Mouse (Mus musculus): Measurements from ENCODE around the gene Tlx2. TPM values are rescaled to one million over a fixed set of nuclear protein-coding genes. Genes with fewer than 3 reads are reported as not detected.
A peak's percentile ranks its signal among the peaks of the same experiment; 100 is the strongest.

Tlx2 gene
- polyA plus RNA-seq, 1 experiment from 2014 or later: not detected

DNA sequence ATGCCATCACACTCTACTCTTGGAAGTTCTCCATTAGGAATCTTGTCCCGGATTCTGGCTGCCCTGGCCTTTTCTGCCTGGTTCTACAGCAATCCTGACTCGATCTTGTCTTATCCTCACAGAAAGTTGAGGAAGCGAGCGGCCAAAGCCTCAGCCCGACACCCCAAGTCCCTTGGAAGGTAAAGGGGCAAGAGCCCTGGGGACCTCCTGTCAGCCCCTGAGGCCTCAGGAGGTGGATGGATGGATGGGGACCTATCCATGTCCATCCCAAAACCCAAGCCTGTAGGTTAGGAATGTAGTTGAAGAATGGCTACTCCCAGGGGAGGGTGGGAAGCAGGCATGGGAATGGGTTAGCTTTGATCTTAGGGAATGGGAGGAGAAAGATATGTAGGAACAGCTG is 26.1 kb downstream of the Tlx2 start:
- Histone ChIP-seq H3K27ac (ENCODE audit: low read depth) (no peak overlapping the region), H3K4me3 (ENCODE audit: low read depth, low read length) (no peak overlapping the region), H3K9ac (replicated peaks) (no peak overlapping the region), H3K9me3 (ENCODE audit: low read length) (no peaks in the 10 kb centered on the region), H3K4me2 (ENCODE audit: low read depth, low read length) (no peak overlapping the region), H3K36me3 (replicated peaks; ENCODE audit: insufficient read depth, low read length) (no peaks in the 10 kb centered on the region), H3K4me1 (ENCODE audit: insufficient read depth) (peaks cover 5% of the 10 kb centered on the region; the same call in 1 of the 2 replicates), H3K27me3 (ENCODE audit: insufficient read depth, low read length) (no peaks in the 10 kb centered on the region)
- ATAC-seq: no peak
- 80% methylated on average over 5 of the region's 5 CpGs for WGBS (ENCODE audit: insufficient replicate concordance)
- DNase-seq: no peak
- TF ChIP-seq EP300 (IDR thresholded peaks at IDR 0.05; ENCODE audit: low read depth): no peak
- no peak for TF ChIP-seq CTCF (IDR thresholded peaks at IDR 0.05; ENCODE audit: low read depth)

DNA sequence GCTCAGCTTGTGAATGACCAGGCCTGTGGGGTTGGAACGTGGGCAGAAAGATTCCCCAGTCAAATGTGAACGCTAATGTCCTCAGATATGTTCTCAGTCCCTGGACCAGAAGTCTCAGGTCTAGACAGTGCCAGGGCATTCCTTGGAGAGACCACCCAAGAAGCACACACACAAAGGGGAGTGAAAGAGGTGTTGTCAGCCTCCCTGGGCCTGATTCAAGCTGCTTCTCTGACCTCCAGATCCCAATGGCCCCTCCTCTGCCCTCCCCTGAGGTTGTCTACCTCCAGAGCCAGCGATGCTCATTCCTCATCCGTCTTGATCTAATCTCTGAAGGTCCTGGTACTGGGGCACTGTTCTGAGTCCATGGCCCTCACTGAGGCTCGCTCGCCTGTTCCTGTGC is 26.5 kb downstream of the Tlx2 start:
- H3K9ac ChIP-seq (replicated peaks): no peak overlapping the region
- WGBS (ENCODE audit: insufficient replicate concordance): 72% methylated on average over 6 of the region's 6 CpGs
- no peaks in the 10 kb centered on the region for H3K36me3 ChIP-seq (replicated peaks; ENCODE audit: insufficient read depth, low read length)
- no peak overlapping the region for H3K4me2 ChIP-seq (ENCODE audit: low read depth, low read length)
- no peak for DNase-seq
- peaks cover 9% of the 10 kb centered on the region for H3K4me1 ChIP-seq (ENCODE audit: insufficient read depth)
- H3K4me3 ChIP-seq (ENCODE audit: low read depth, low read length): no peak overlapping the region
- no peak for ATAC-seq
- H3K27me3 ChIP-seq (ENCODE audit: insufficient read depth, low read length): no peaks in the 10 kb centered on the region
- no peak for TF ChIP-seq CTCF (IDR thresholded peaks at IDR 0.05; ENCODE audit: low read depth)
- no peak for TF ChIP-seq EP300 (IDR thresholded peaks at IDR 0.05; ENCODE audit: low read depth)
- H3K27ac ChIP-seq (ENCODE audit: low read depth): no peak overlapping the region
- H3K9me3 ChIP-seq (ENCODE audit: low read length): no peaks in the 10 kb centered on the region

GRCm38 (mm10) chr6:83040601-83041000 is 29.5 kb downstream of the Tlx2 start:
- DNase-seq (no peak), ATAC-seq (no peak)
- Histone ChIP-seq H3K36me3 (replicated peaks; ENCODE audit: insufficient read depth, low read length) (no peaks in the 10 kb centered on the region), H3K9me3 (ENCODE audit: low read length) (no peaks in the 10 kb centered on the region), H3K27ac (ENCODE audit: low read depth) (no peak overlapping the region), H3K4me1 (ENCODE audit: insufficient read depth) (peaks cover 16% of the 10 kb centered on the region), H3K4me2 (ENCODE audit: low read depth, low read length) (no peak overlapping the region), H3K9ac (replicated peaks) (no peak overlapping the region), H3K27me3 (ENCODE audit: insufficient read depth, low read length) (no peaks in the 10 kb centered on the region), H3K4me3 (ENCODE audit: low read depth, low read length) (no peak overlapping the region)
- WGBS (ENCODE audit: insufficient replicate concordance): 80% methylated on average over 5 of the region's 5 CpGs
- TF ChIP-seq CTCF (IDR thresholded peaks at IDR 0.05; ENCODE audit: low read depth) (no peak), EP300 (IDR thresholded peaks at IDR 0.05; ENCODE audit: low read depth) (no peak)

- ATAC-seq (peak; percentile 99), DNase-seq (peak; percentile 96)
- peak overlapping the region; percentile 74 for H3K27ac ChIP-seq (ENCODE audit: low read depth)
- H3K4me2 ChIP-seq (ENCODE audit: low read depth, low read length): peak overlapping the region; percentile 65
- peak overlapping the region; percentile 21; the same call in 1 of the 2 replicates for H3K4me3 ChIP-seq (ENCODE audit: low read depth, low read length)
- H3K36me3 ChIP-seq (replicated peaks; ENCODE audit: insufficient read depth, low read length): no peaks in the 10 kb centered on the region
- WGBS (ENCODE audit: insufficient replicate concordance): 14% methylated on average over 24 of the region's 24 CpGs
- peak overlapping the region; percentile 10; the same call in 1 of the 2 replicates for H3K9ac ChIP-seq (replicated peaks)
- H3K27me3 ChIP-seq (ENCODE audit: insufficient read depth, low read length): peaks cover 7% of the 10 kb centered on the region; the same call in 1 of the 2 replicates
- peaks cover 21% of the 10 kb centered on the region for H3K4me1 ChIP-seq (ENCODE audit: insufficient read depth)
- no peak for TF ChIP-seq CTCF (IDR thresholded peaks at IDR 0.05; ENCODE audit: low read depth)
- TF ChIP-seq EP300 (IDR thresholded peaks at IDR 0.05; ENCODE audit: low read depth): peak; percentile 80; the same call in 1 of the 2 replicates
- H3K9me3 ChIP-seq (ENCODE audit: low read length): no peaks in the 10 kb centered on the region
Observed at GRCm38 (mm10) chr6:83038496-83039012, 31.5 kb downstream of the Tlx2 start.

DNA sequence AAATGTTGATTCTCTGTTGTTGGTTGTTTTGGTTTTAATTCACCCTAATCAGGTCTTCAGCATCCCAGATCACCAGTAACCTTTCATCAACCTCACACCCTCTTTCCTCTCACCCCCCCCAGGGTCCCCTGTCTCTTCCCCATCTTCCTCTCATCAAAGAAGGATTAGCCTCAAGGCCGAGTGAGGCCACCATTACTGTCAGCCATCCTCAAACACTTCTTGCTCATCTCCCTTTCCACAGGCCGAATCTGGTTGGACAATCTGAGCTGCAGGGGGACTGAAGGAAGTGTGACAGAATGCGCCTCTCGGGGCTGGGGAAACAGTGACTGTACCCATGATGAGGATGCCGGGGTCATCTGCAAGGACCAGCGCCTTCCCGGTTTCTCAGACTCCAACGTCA is 32.9 kb downstream of the Tlx2 start:
- DNase-seq (no peak), ATAC-seq (no peak)
- no peaks in the 10 kb centered on the region for H3K9me3 ChIP-seq (ENCODE audit: low read length)
- no peak overlapping the region for H3K4me3 ChIP-seq (ENCODE audit: low read depth, low read length)
- 83% methylated on average over 8 of the region's 8 CpGs for WGBS (ENCODE audit: insufficient replicate concordance)
- no peak for TF ChIP-seq EP300 (IDR thresholded peaks at IDR 0.05; ENCODE audit: low read depth)
- peaks cover 26% of the 10 kb centered on the region for H3K4me1 ChIP-seq (ENCODE audit: insufficient read depth)
- no peak overlapping the region for H3K9ac ChIP-seq (replicated peaks)
- H3K36me3 ChIP-seq (replicated peaks; ENCODE audit: insufficient read depth, low read length): no peaks in the 10 kb centered on the region
- no peak overlapping the region for H3K4me2 ChIP-seq (ENCODE audit: low read depth, low read length)
- H3K27me3 ChIP-seq (ENCODE audit: insufficient read depth, low read length): peaks cover 7% of the 10 kb centered on the region
- no peak overlapping the region for H3K27ac ChIP-seq (ENCODE audit: low read depth)

- H3K4me2 ChIP-seq (ENCODE audit: low read depth, low read length): peak overlapping the region; percentile 91
- H3K4me3 ChIP-seq (ENCODE audit: low read depth, low read length): peak overlapping the region; percentile 80; the same call in 1 of the 2 replicates
- 58% methylated on average over 5 of the region's 5 CpGs for WGBS (ENCODE audit: insufficient replicate concordance)
Observed at GRCm38 (mm10) chr6:83034463-83035055, 35.5 kb downstream of the Tlx2 start.

More at GRCm38 (mm10) chr6:83034463-83035055, 35.5 kb downstream of the Tlx2 start:
- peaks cover 16% of the 10 kb centered on the region for H3K27me3 ChIP-seq (ENCODE audit: insufficient read depth, low read length)
- H3K27ac ChIP-seq (ENCODE audit: low read depth): no peak overlapping the region; the same call in 1 of the 2 replicates
- DNase-seq (no peak), ATAC-seq (no peak)
- H3K36me3 ChIP-seq (replicated peaks; ENCODE audit: insufficient read depth, low read length): peaks cover 14% of the 10 kb centered on the region
- no peaks in the 10 kb centered on the region for H3K9me3 ChIP-seq (ENCODE audit: low read length)
- peaks cover 33% of the 10 kb centered on the region for H3K4me1 ChIP-seq (ENCODE audit: insufficient read depth)
- no peak for TF ChIP-seq EP300 (IDR thresholded peaks at IDR 0.05; ENCODE audit: low read depth)
- H3K9ac ChIP-seq (replicated peaks): no peak overlapping the region
